Mouse (Mus musculus) ES-Bruce4 (cell line): Measurements from ENCODE around the gene Nt5c1b.

Experiments
- CTCF ChIP-seq: IDR thresholded peaks from one replicate; pipeline ENCODE4 v1.8.1; 2011; ENCODE audit warnings: low read depth, low read length
- EP300 ChIP-seq: IDR thresholded peaks from 2 replicates; pipeline ENCODE4 v1.6.1; 2011; ENCODE audit warnings: low read depth, low read length; ENCODE audit not compliant: insufficient read depth
- POLR2A ChIP-seq: IDR thresholded peaks from one replicate; pipeline ENCODE4 v1.8.1; 2011; ENCODE audit warnings: low read length; ENCODE audit not compliant: insufficient read depth

GRCm38 (mm10) chr12:10430999-10431398, 61.2 kb downstream of the Nt5c1b start:
- TF ChIP-seq POLR2A (no peak), EP300 (no peak), CTCF (no peak)
